Mouse (Mus musculus): ENCODE measurements at regions not wholly inside any gene's neighbourhood (a gene's known extent, or its start where the extent isn't known, plus 50 kb on each side); places are given as distances from the start of the nearest gene placed in this dataset.

GRCm38 (mm10) chr10:122193343-122193742, 96.2 kb upstream of the Rxylt1 start:
- no peak for DNase-seq

GRCm38 (mm10) chr10:122185152-122185745, 88.1 kb upstream of the Rxylt1 start:
- DNase-seq: no peak

GRCm38 (mm10) chr10:122183025-122183424, 85.9 kb upstream of the Rxylt1 start:
- DNase-seq: peak; percentile 19

GRCm38 (mm10) chr10:122149038-122149437, 51.9 kb upstream of the Rxylt1 start:
- DNase-seq: no peak

GRCm38 (mm10) chr10:122148609-122149008, 51.4 kb upstream of the Rxylt1 start:
- DNase-seq: no peak
